Mouse (Mus musculus) kidney, adult 2 months (tissue): ENCODE results near the gene Utp14a. TPM values are rescaled to one million over a fixed set of nuclear protein-coding genes. Genes with fewer than 3 reads are reported as not detected.
A peak's percentile ranks its signal among the peaks of the same experiment; 100 is the strongest.
"Not testable (repeated sequence)": the region's sequence is repeated elsewhere in the genome, so short reads cannot be mapped to it uniquely, and the experiment has no call there.

Experiments
- DNase-seq: peaks from one replicate; pipeline ENCODE4 v3.0.0; 2021
- H3K27ac ChIP-seq: fragments of 200-500 bp; 2 replicates; pipeline ENCODE4 v1.5.1; 2012; ENCODE audit warnings: low read depth, low read length, control low read depth, inconsistent platforms; ENCODE audit not compliant: insufficient read depth
- H3K27me3 ChIP-seq: fragments of 200-500 bp; replicated peaks from 2 replicates; pipeline ENCODE4 v1.6.1; 2012; ENCODE audit warnings: mild to moderate bottlenecking, moderate library complexity, low read length, inconsistent platforms; ENCODE audit not compliant: control insufficient read depth, insufficient read depth
- H3K36me3 ChIP-seq: fragments of 200-500 bp; 2 replicates; pipeline ENCODE4 v1.6.1; 2012; ENCODE audit warnings: mild to moderate bottlenecking, moderate library complexity, low read length, inconsistent platforms; ENCODE audit not compliant: control insufficient read depth, insufficient read depth
- H3K4me1 ChIP-seq: fragments of 200-500 bp; 2 replicates; pipeline ENCODE4 v1.6.1; 2011; ENCODE audit warnings: low read length; ENCODE audit not compliant: control insufficient read depth, insufficient read depth
- H3K4me3 ChIP-seq: fragments of 200-500 bp; 2 replicates; pipeline ENCODE4 v1.5.1; 2011; ENCODE audit warnings: mild to moderate bottlenecking, low read depth, low read length, control low read depth; ENCODE audit not compliant: insufficient read depth
- CTCF ChIP-seq: fragments of 200-500 bp; conservative IDR thresholded peaks from 2 replicates; pipeline ENCODE4 v1.5.1; 2011; ENCODE audit warnings: low read depth, mild to moderate bottlenecking, control low read depth, low read length, moderate library complexity, mixed read lengths; ENCODE audit not compliant: insufficient read depth, insufficient read length
- POLR2A ChIP-seq: fragments of 200-500 bp; IDR thresholded peaks from one replicate; pipeline ENCODE4 v1.6.1; 2011; ENCODE audit warnings: low read depth, low read length, control low read depth
- WGBS: fragments of 180-500 bp; shearing (Covaris S2); methylation state at CpG from one replicate; pipeline ENCODE4 v1.1.7; 2018; 5-methylcytosine and 5-hydroxymethylcytosine counted together
- polyA plus RNA-seq: library from polyadenylated mRNA; depleted of rRNA; stranded (reverse); fragments of >200 nt; gene quantifications from 2 replicates; pipeline ENCODE4 v1.2.3, GENCODE M21; 2012; rRNA removed

Gene Utp14a
- polyA plus RNA-seq: 1.6 and 2.4 TPM in 2 replicates

GRCm38 (mm10) chrX:48256468-48257007, at the start of gene Utp14a:
Gene Utp14a, plus strand, starts transcription at chrX:48256862.
- DNase-seq: peak; percentile 97
- TF ChIP-seq POLR2A (no peak), CTCF (no peak)
- H3K4me1 ChIP-seq: no peaks in the 10 kb centered on the region
- H3K4me3 ChIP-seq: peak within 1 kb of the TSS; percentile 74
- peak within 1 kb of the TSS; percentile 29; the same call in 1 of the 2 replicates for H3K27ac ChIP-seq
- WGBS: under 1% methylated on average over 33 of the region's 33 CpGs
- no peaks in the 10 kb centered on the region for H3K27me3 ChIP-seq
- no peaks in the 10 kb centered on the region for H3K36me3 ChIP-seq

GRCm38 (mm10) chrX:48207761-48208487, 48.7 kb upstream of the Utp14a start:
- TF ChIP-seq CTCF (no peak), POLR2A (no peak)
- H3K4me3 ChIP-seq: peak overlapping the region; percentile 83
- H3K27me3 ChIP-seq: no peaks in the 10 kb centered on the region
- no peaks in the 10 kb centered on the region for H3K36me3 ChIP-seq
- peak overlapping the region; percentile 61; the same call in 1 of the 2 replicates for H3K27ac ChIP-seq
- H3K4me1 ChIP-seq: 0 out of 2 replicates have a peak, but pooled peaks cover 3% of the 10 kb centered on the region
- peak; percentile 84 for DNase-seq
- WGBS: 3% methylated on average over 29 of the region's 36 CpGs

DNA sequence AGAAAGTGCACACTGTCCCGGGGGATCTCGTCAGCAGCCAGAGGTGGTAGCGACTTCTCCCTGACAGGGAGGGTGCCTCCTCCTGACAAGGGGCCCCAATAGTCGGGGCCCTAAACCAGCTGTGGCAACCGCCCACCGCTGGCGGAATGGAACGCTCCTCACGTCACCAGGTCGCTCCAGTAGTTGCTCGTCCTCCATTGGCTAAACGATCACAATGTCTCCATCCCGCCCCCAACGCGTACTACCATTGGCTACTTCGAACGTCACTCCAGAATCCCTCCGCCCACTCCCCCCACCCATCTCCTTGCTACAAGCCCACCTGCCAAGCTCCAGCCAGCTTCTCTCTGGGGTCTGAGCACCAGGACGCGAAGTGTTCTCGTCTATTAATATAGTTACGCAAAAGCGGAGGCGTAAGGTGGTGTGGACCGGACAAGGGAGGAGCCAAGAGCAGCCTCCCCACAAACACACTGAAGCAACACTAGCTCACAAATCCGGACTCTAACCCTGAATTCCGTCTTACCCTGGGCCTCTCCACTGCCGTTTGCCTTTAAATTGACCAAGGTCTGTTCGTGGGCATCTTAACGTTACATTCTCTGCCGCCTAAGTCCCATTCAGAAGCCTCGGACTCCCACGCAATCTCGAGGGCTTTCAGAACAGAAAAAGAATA, 48.0 kb upstream of the Utp14a start, which contains the start of gene Zdhhc9:
TSS of gene Zdhhc9 (minus strand) at position 360 of the 667 bp plus-strand sequence.
- TF ChIP-seq CTCF (no peak), POLR2A (no peak)
- DNase-seq: peak; percentile 93
- WGBS: 1% methylated on average over 33 of the region's 34 CpGs
- no peaks in the 10 kb centered on the region for H3K36me3 ChIP-seq
- H3K27ac ChIP-seq: peak within 1 kb of the TSS; percentile 82
- 0 out of 2 replicates have a peak, but pooled peaks cover 3% of the 10 kb centered on the region for H3K4me1 ChIP-seq
- no peaks in the 10 kb centered on the region for H3K27me3 ChIP-seq
- peak within 1 kb of the TSS; percentile 83 for H3K4me3 ChIP-seq

DNA sequence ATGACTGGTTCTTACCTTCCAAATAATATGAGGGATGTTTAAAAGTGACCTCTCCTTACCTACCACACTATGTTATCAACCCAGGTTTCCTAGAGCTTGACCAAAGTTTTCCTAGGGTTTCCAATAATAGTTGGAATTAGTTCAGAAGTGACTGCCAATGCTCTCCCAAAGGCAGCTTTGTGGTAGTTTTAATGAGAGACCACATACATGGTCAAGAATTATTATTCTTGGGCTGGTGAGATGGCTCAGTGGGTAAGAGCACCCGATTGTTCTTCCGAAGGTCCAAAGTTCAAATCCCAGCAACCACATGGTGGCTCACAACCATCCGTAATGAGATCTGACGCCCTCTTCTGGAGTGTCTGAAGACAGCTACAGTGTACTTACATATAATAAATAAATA, 46.9 kb upstream of the Utp14a start:
- not testable (repeated sequence) for DNase-seq, H3K4me3 ChIP-seq, H3K4me1 ChIP-seq, H3K27me3 ChIP-seq, H3K27ac ChIP-seq, H3K36me3 ChIP-seq
- 73% methylated on average over 2 of the region's 4 CpGs for WGBS

DNA sequence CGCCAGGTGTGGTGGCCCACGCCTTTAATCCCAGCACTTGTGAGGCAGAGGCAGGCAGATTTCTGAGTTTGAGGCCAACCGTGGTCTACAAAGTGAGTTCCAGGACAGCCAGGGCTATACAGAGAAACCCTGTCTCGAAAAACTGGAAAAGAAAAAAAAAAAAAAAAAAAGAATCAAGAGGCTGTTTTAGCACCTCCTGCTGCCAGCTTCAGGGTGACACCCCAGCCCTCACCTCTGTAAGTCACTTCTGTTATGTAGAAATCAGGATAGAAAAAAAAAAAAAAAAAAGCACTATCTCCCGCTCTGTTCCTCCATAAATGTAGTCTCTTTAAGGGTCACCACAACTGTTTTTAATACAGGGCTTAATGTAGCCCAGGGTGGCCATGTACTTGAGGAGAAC, 37.2 kb upstream of the Utp14a start:
- Histone ChIP-seq H3K27me3 (no peaks in the 10 kb centered on the region), H3K4me3 (no peak overlapping the region), H3K4me1 (no peaks in the 10 kb centered on the region), H3K36me3 (no peaks in the 10 kb centered on the region), H3K27ac (no peak overlapping the region)
- no peak for TF ChIP-seq POLR2A
- TF ChIP-seq CTCF: no peak
- WGBS: 87% methylated on average over 5 of the region's 5 CpGs
- DNase-seq: no peak

DNA sequence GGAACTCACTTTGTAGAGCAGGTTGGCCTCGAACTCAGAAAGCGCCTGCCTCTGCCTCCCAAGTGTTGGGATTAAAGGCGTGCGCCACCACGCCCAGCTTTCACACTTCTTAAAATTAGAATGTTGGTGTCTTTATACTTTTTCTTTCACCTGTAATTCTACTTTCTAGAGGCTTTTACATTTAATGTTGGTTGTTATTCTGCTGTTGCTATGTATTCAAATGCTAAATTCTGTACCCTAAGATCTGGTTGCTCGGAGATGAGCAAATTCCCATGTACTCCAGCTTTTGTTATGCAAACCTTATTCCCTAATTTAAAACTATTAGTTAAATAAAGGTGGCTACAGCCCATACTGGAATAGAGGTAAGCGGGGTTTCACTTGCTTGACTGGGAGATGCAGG, 34.0 kb upstream of the Utp14a start:
- 95% methylated on average over 7 of the region's 7 CpGs for WGBS
- DNase-seq: no peak
- Histone ChIP-seq H3K4me3 (no peak overlapping the region), H3K27me3 (no peaks in the 10 kb centered on the region), H3K4me1 (no peaks in the 10 kb centered on the region), H3K27ac (no peak overlapping the region), H3K36me3 (no peaks in the 10 kb centered on the region)
- TF ChIP-seq POLR2A: no peak
- no peak for TF ChIP-seq CTCF

DNA sequence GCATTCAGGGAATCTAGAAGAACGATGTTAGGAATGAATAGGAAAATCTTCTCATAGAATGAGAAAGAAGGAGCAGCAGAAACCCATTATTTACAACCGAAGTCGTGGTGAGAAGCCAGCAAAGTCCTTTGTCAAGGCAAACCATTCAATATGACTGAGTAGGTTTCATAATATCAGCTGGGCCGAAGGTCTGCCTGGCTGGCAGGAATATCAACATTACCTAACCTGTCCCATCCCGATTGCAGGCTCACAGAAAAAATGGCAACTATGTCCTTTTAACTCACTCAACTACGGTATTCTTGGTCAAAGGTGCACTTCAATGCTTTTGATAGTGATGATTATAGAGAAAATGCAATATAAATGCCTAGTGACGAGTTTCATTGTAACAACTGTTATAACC, 30.4 kb upstream of the Utp14a start:
- H3K27me3 ChIP-seq: no peaks in the 10 kb centered on the region
- H3K4me1 ChIP-seq: no peaks in the 10 kb centered on the region
- 76% methylated on average over 7 of the region's 7 CpGs for WGBS
- TF ChIP-seq CTCF: no peak
- no peak for TF ChIP-seq POLR2A
- H3K4me3 ChIP-seq: no peak overlapping the region
- no peak for DNase-seq
- H3K36me3 ChIP-seq: no peaks in the 10 kb centered on the region
- no peak overlapping the region for H3K27ac ChIP-seq
